Mouse (Mus musculus) retina, embryonic 14.5 days (tissue): ENCODE data around the gene Lgalsl.
A peak's percentile ranks its signal among the peaks of the same experiment; 100 is the strongest.

Source experiments
- DNase-seq: peaks from one replicate; pipeline ENCODE4 v3.0.0-alpha.2; 2015; ENCODE audit warnings: low spot score

The Lgalsl gene

DNA sequence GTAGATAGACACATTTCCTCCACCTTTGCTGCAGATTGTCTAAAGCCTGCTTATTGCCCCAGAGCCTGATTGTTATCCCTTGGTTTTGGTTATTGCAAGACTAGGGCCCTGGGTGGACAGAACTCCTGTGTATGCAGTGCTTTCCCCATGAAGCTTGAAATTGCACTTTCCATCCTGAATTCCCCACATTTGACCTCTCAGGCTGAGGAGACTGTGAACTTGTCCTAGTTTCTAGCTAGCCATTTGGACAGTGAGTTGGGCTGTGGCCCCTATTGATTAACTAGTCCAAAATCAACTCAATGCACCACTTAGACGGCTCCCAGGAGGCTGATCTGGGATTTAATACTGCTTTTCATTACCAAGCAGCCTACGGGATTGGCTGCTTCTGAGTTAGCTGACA lies 6.9 kb downstream of the Lgalsl start:
- DNase-seq: no peak

DNA sequence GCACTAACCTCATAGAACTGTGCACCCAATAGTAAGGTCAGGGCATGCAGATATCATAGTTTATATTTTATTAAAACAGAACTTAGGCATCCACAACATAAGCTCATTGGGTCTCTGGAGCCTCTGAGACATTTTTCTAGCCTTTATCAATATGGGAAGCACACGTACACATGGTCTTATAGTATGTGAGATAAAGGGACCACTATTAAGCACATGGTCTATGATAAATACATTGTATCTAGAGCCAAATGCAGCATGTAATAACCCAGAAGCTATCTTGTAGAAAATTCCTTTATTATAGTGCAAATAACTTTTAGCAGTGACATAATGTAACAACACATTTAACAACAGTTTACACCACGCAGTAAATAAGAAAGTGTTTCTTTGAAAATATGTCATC lies 7.6 kb downstream of the Lgalsl start:
- no peak for DNase-seq

DNA sequence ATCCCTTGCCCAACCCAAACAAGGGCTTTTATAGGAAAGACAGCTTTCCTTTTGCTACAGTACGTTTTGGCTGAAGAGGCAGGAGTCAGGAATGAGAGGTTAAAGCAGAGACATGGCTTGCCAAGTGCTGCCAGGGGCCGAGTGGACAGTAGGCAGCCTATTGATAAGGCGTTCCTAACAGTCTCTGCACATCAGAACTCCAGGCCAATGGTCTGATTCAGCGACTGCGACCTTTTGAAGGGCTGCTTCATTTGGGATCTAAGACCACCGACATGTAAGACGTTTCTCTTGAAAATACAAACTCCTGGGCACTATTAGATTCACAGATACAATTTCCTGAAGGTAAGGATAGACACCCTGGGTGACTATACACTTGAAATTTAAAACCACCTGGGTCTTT lies 9.5 kb downstream of the Lgalsl start:
- no peak for DNase-seq

DNA sequence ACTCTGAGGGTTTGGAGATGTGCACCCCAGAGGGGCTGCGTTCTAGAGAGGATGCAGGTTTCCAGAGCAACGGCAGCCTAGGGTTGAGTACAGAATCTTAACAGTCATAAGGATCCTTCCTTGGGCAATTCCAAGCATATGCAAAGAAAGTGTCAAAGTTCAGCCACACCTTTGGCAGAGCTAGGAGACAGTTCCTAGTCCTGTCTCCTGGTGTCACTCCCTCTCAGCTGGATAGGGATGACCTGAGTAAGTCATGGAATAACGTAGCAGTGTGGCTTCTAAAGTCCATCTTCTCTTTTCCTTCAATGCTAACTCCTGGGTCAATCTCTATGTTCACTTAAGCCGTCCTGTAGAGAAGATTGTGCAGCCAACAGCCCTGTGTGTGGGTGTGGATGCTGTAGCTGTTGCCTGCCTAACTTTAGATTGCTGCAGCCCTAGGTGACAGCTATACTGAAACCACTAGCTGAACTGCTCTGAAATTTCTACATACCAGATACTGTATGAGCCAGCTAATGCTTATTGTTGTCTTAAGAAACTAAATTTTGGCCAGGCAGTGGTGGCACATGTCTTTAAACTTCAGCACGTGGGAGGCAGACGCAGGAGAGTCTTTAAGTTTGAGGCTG lies 16.8 kb downstream of the Lgalsl start:
- no peak for DNase-seq

DNA sequence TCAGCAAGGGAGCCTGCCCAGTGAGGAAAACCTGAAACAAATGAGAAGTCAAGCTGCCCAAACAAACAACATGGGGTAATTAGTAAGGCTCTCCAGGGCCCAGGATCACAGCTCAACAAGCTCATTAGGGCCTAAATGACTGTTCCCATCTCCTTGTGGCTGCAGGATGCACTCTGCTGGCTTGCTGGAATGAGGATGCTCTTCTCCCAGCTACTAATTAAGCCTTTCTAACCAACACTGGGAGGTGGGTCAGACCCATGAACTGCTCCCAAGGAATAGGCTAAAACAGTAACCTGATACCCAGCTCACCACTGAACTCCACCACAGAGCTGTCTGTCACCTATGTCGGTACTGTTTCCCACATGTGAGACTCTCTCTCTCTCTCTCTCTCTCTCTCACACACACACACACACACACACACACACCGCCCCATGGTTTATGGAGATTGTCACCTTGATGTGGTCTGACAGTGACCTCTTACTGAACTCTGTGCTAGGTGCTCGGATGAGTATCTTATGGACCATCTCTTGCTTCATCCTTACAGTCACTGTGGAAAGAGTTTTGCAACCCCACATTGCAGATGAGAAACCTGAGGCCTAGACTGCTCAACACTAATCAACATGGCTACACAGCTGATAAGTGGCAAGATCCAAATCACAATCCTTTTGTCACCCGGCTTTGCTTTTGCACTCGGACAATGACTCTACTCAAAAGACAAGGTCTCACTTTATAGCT lies 18.5 kb downstream of the Lgalsl start:
- peak; percentile 43 for DNase-seq

DNA sequence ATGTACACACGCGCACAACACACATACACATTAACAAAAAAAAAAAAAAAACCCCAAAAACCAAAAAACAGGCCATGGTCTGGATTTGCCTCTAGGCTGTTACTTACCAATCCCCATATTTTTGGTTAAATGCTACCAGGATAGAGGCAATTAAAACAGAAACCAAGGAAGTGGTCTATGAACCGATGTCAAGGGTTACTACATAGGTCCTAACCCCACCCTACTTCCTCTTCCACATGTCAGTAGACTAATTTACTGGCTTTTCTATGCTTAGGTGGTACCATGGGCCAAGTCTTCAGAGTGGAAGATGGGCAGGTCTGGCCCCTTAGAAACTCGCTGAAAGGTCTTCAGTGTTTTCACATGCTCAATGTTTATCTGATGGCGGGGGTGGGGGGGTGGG lies 24.2 kb downstream of the Lgalsl start:
- DNase-seq: no peak

DNA sequence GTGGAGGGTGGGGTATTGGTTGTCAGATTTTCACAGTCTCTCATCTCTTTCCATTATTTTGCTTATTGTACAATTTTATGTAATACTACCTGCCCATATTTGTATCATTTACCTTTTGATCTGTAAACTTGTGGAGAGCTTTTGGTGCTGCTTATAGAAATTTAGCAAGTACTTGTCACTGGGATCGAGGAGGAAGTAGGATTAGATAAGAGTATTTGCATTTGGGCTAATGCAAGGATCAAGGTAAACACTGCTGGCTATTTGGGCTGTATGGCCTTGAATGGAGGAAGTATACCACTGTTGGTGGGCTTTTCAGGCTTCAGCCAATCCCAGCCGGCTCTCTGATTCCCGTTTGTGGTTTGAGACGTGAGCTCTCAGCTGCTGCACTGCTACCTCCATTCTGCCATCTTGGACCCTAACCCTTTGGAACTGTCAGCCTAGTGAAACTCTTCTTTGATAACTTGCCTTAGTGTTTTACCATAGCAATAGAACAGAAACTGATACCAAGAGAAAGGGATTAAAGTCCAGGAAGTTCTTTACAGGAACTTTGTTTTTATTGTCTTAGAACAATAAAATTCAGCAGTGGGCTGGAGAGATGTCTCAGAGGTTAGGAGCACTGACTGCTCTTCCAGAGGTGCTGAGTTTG lies 25.1 kb downstream of the Lgalsl start:
- DNase-seq: no peak

DNA sequence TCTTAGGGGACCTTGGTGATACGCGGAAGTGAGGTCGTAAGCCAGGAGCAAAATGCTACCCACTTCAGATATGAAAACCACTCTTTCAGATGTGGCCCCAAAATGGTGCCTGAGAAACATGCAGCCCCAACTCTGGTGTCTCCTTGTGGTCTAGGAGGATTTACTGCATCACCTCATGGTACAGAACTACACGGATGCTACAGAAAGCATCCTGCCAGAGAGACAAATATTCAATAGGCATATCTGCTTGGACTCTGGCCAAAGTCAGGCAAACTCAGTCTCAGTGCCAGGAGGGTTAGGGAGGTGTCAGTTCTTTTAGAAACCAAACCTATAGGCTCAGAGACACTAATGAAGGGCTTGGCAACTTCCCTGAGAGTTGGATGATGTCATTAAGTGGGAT lies 26.4 kb downstream of the Lgalsl start:
- DNase-seq: no peak

DNA sequence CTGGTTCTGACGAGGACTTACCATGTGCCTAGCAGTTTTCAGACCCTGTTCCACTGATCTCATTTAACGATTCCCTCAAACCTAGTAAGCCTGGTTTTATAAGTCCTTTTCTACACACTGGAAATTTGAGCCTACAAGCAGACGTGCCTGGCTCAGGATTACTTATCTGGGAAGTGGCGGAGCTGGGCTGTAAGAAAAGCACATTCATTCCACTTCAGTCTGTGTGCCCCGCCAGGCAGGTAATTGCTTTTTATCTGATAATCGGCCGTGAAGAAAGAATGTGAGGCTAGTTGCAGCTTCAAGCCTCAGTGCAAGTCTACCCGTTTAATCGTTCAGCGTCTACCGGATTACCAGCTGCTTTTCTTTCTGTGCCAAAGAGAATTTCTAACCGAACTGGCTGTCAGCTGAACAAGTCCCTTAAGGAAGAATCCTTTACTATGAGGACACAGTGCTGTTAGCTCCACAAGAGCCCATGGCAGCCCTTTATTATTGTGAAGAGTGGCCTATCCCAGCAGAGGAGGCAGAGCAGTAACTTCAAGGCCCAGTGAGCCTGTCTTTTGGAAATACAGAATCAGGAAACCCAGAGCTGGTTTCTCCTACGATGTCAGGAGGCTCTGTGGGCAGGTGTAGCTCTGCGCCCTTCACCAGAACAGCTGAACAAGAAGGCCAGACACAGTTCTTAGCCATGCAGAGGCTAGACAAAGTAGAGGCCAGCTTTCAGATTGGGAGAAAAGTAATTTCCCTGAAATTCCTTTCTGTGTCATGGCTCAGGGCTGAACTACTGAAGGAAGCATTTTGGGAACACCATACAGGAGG lies 30.4 kb downstream of the Lgalsl start:
- peak; percentile 29 for DNase-seq

DNA sequence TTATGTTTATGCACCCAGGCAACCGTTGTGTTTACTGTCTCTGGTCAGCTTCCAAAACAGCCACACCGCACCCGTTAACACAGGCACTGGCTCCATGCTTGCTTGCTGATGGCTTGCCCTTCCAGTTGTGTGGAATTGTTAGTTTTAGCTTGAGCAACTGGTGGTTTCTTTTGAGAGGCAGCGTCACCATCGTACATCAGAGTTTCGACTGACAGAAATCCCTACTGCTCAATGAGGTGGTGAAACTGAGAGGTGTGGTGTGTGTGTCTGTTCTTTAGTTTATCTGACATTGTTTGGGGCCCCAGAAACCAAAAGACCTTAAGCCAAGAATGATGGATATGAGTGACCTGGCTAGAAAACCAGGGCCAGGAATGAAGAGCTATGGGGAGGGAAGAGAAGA lies 33.0 kb downstream of the Lgalsl start:
- DNase-seq: no peak

DNA sequence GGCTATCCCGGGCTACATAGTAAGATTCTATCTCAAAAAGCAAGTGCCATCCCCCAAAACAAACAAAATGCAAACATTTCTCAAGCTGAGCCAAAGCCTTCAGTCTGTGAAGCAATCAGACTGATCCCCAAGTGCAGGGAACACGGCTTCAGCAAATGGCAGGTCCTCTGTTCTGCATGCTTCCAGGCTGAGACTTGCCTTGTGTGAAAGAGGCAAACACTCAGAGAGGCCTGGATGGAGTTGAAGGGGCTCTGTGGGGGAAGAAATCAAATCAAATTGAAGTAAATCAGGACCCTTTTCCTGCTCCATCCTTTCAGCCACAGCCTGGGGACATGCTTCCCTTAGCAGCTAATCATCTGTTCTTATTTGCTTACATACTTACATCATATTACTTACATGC lies 35.4 kb downstream of the Lgalsl start:
- DNase-seq: no peak

DNA sequence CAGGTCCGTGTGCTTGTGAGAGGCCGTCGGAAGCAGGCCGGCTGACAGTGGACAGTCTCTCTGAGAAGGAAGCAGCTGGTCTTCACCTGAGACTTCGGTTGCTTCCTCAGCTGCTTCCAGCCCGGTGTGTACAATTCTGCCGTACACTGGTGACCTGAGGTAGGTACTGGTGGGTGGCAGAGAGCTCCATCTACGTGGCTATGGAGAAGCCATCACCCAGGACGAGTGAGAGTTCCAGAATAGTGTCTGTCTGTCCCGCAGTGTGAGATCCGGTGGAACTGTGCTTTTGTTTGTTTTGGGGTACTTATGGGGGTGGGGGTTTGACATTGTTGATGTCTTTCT lies 36.0 kb downstream of the Lgalsl start:
- no peak for DNase-seq

DNA sequence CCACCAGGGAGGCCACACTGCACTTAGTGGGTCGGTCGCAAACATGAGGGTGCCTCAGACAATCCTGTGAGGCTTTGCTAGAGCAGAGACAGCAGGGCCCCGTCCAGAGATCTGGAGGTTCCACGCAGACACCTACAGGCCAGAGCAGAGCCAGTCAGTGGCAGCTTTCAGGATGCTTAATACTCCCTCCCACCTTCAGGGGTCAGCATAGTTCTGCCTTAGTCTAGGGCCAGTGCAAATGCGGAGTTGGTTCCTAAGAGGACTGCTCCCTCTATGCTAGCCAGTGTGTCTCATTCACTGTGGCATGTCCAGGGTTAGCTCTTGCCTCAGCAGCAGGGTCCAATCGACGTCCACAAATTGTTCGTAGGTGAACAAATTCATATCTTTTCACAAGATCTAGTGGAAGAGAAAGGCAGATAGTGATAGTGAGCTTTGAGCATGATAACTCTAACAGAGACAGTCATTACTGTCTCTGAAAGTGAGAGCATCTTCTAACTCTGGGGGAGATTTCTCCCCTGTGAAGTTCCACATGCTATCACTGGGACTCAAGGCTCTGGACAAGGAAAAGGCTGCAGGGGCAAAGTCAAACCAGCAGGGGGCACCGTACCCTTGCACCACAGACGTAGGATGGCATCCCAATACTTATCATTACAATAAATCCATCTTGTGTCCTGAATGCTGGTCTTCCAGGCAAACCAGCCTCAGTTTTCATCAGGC lies 36.5 kb downstream of the Lgalsl start:
- peak; percentile 92 for DNase-seq

DNA sequence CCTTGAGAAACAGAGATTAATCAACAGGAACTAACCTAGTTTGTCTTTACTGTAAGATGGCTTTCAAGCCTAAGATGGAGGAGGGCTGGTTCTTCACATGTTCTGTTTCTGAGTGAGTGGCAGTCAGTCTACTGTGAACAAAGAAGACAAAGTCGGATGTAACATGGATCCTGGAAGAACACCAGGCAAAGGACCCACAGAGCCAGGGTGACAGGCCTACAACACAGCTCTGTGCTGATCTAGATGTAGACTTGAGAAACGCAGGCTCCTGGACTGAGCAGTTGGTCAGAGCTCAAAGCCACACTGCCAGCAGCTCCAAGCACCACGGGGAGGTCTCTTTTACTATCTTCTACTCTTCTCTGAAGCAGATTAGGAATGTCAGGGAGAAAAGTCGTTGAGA lies 37.2 kb downstream of the Lgalsl start:
- DNase-seq: no peak

DNA sequence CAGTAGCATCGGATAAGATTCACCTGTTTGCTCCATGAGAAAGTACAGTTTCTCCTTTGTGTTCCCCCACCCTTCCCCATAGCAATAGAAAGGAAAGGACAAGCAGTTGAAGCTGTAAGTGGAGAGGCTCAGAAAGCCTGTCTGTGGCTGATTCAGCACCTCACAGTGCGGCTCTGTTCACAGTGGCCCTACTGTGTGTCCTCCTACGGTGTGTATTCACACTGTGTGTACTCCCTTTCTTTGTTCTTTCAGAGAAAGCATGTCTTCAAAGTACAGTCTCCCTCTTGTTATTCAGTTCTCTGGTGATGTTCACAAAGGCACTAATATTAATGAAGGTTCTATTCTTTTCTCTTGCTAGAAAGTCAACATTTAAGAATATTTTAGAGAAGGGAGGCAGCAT lies 38.2 kb downstream of the Lgalsl start:
- DNase-seq: no peak

DNA sequence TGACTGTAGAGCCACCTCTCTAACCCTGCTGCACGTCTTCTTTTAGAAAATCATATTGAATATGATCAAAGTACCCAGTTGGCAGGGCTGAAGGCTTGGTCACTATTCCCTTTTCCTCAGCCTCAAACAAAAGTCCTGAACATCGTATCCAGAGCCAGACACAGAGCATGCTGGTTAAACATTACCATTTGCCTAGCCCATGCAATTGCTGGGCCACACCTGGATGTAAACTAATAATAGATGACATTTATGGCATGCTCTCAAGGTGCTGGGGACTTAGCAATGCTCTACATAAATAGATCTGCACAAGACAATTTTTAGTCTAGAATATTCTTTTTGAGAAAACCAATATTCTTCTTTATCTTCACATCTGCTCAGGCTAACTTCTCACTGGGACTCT lies 39.5 kb downstream of the Lgalsl start:
- DNase-seq: no peak

DNA sequence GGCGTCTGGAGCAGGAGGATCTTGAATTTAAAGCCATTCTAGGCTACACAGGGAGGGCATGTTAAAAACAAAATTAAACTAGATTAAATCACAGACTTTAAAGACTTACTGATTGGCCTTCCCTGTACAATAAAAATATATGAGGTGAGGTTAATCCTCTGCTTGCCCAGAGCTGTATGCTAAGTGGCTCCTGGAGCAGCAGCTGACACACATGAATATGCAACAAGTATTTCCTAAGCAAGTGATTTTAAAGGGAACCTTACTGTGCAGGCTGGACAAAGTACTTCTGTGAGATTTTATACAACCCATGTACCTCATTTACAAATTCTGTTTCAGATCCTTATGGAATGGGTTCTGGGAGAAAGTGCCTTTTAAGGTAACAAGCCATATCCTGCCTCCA lies 41.8 kb downstream of the Lgalsl start:
- DNase-seq: no peak

DNA sequence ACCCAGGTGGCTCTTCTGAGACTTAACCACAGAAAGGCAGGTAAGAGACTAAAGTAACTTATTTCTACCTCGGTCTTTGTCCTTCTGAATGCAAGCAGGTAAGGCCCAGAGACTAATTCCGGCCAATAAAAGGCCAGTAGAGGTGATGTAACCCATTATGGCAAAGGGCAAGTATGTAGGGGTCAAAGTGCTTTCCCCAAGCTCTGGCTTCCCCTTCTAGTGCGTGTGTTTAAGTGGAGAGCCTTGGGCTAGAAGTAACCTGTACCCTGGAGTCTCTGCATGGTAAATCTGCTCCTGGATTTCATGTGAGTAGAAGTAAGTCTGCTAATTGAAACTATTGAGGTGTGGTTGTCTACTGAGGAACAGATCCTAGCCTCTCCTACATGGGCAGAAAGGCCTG lies 42.8 kb downstream of the Lgalsl start:
- DNase-seq: no peak

DNA sequence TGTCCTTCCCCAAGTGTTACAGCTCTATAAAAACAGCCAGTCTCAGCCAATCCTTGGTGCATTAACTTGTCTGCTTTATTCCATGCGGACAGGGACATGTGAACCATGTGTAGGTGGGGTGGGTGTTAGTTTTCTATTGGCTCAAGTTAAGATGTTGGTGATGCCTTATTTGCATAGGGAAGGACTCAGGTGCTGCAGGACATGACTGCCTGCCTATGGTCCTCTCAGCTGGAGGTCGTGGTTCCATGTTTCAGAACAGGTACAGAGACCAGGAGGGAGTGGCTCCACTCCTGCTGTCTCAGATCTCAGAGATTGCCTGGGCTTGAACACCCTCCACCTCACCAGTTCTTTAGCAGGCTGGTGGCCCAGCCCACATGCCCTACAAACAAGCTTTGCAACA lies 44.7 kb downstream of the Lgalsl start:
- no peak for DNase-seq

DNA sequence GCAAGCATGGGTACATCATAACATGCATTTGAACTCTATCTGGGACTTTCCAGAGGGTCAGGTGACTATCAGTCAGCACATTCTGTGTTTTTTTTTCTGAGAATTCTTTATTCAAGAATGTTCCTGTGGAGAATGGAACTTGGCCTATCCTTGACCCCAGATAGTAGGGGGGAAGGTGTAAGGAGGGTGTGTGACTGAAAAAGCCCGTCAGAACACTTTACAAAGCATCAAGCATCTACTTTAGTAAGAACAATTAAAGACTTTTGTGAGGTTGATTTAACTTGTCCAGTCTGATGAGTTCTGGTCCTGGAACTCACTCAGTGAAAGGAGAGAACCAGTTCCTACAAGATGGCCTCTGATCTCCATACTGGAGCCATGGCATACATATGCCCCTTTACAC lies 45.7 kb downstream of the Lgalsl start:
- DNase-seq: no peak

DNA sequence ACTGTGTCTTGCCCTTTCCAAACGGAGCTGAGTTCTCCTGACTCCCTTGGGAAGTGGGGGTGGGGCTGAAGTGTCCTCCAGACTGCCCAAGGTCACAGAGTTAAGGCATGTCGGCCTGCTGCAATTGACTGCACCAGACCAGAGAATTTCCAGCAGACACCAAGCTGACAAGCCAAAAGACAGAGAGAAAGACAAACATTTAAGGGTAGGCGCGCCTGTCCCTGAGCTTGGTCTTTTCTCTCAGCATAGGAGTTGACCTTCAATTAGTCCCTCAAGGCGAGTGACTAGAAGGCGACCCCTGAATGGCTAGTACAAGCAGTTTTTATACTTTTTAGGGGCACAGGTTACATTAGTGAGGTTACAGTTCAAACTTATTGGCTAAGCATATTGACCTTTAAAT lies 46.1 kb downstream of the Lgalsl start:
- DNase-seq: no peak

DNA sequence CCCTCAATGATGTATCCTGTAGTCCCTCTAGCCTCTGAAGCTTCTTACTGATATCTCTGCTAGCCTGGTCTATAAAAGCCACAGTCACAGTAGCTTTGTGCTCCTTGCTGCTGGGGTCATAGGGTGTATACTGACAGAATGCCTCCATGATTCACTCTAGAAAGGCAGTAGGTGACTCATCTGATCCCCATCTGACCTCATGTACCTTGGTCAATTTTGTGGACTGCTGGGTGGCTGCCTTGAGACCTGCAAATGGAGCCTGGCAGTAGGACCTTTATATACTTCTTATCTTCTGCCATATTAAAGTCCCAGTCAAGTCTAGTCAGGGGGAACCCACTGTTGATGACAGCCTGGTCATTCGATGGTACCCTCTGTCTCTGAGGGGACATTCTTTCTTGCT lies 47.4 kb downstream of the Lgalsl start:
- DNase-seq: no peak
